Mouse (Mus musculus): Measurements from ENCODE around the gene Usp7.

DNA sequence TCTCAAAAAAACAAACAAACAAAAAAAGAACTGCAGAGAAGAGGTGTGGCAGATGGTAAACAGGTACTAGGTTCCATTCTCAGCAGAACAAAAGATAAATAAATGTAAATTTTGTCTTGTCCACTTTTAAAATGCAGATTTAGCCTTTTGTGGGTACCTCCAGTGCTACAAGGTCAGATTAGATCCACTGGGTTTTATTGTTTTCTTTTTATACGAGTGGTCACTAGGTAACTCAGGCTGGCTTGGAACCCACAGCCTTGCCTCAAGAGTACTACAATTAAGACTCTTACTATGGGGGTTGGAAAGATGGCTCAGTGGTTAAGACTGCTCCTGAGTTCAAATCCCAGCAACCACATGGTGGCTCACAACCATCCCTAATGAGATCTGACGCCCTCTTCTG, 33.9 kb downstream of the Usp7 start:
- TF ChIP-seq CTCF (IDR thresholded peaks at IDR 0.05; ENCODE audit: insufficient read depth, low read length) = no peak
- TF ChIP-seq POLR2A (IDR thresholded peaks at IDR 0.05; ENCODE audit: borderline replicate concordance, extremely low read depth, low read depth, low read length) = no peak

Measured in lung, adult 2 months (tissue).